Mouse (Mus musculus) E14TG2a.4 (cell line): ENCODE measurements around the gene Slc6a6.

Source experiments
- CTCF ChIP-seq: conservative IDR thresholded peaks from 2 replicates; pipeline ENCODE4 v1.5.1; 2014; ENCODE audit warnings: low read length
- NANOG ChIP-seq: IDR thresholded peaks from 2 replicates; pipeline ENCODE4 v1.6.1; 2014; ENCODE audit warnings: borderline replicate concordance, low read length, mixed read lengths
- POU5F1 ChIP-seq: IDR thresholded peaks from 2 replicates; pipeline ENCODE4 v1.6.1; 2014; ENCODE audit warnings: low read length, borderline replicate concordance

DNA sequence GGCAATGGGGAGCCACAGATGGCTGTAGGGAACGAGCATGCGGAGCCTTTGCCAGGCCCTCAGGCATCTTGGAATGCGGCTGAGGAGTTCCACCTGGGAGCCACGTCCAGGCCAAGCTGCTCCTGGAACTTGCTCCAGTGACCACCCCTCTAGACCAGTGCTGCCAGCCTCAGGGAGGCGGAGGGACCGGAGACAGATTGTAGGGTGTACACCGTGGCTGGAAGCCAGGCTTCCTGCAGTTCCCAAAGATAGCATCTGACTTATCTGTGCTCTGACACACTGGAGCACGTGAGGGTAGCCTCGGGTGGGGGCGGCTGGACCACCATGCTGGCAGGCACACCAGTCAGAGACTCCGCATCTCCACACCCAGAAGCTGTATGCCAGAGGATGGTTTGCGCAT is 114.6 kb downstream of the Slc6a6 start:
- TF ChIP-seq CTCF, result no peak
- no peak for TF ChIP-seq POU5F1
- no peak for TF ChIP-seq NANOG
